Mouse (Mus musculus) limb, embryonic 15.5 days (tissue): ENCODE measurements around the gene Mxd3. TPM values are rescaled to one million over a fixed set of nuclear protein-coding genes. Genes with fewer than 3 reads are reported as not detected.

Source experiments
- ATAC-seq: fragments of 200-750 bp; cut with Nextera tagmentation; 2 replicates; pipeline ENCODE4 v1.8.0; 2017; ENCODE audit warnings: low read depth, moderate TSS enrichment; ENCODE audit not compliant: insufficient number of reproducible peaks, low FRiP score, low TSS enrichment
- H3K27ac ChIP-seq: fragments of 300-500 bp; sonication (generic); 2 replicates; pipeline ENCODE4 v1.5.1; 2015; ENCODE audit warnings: moderate library complexity, mild to moderate bottlenecking, inconsistent platforms
- H3K27me3 ChIP-seq: fragments of 300-500 bp; sonication (generic); 2 replicates; pipeline ENCODE4 v1.6.1; 2015; ENCODE audit warnings: inconsistent platforms
- H3K36me3 ChIP-seq: fragments of 300-500 bp; sonication (generic); 2 replicates; pipeline ENCODE4 v1.6.1; 2015; ENCODE audit warnings: inconsistent platforms
- H3K4me1 ChIP-seq: fragments of 300-500 bp; sonication (generic); 2 replicates; pipeline ENCODE4 v1.6.1; 2015; ENCODE audit warnings: inconsistent platforms
- H3K4me2 ChIP-seq: fragments of 300-500 bp; sonication (generic); 2 replicates; pipeline ENCODE4 v1.6.1; 2015; ENCODE audit warnings: mild to moderate bottlenecking, inconsistent platforms
- H3K4me3 ChIP-seq: fragments of 300-500 bp; sonication (generic); 2 replicates; pipeline ENCODE4 v1.5.1; 2015; ENCODE audit warnings: mild to moderate bottlenecking, inconsistent platforms
- H3K9ac ChIP-seq: fragments of 300-500 bp; sonication (generic); 2 replicates; pipeline ENCODE4 v1.6.1; 2015; ENCODE audit warnings: inconsistent platforms
- H3K9me3 ChIP-seq: fragments of 300-500 bp; sonication (generic); 2 replicates; pipeline ENCODE4 v1.6.1; 2016; ENCODE audit warnings: inconsistent platforms
- WGBS: fragments of 180-500 bp; shearing (Covaris S2); methylation state at CpG from one replicate; pipeline ENCODE4 v1.1.7; 2015; 5-methylcytosine and 5-hydroxymethylcytosine counted together
- polyA plus RNA-seq: library from polyadenylated mRNA; unstranded; fragments of >200 nt; fragmentation: Nextera tagmentation; extraction: Ambion mirVana; gene quantifications from 2 replicates; pipeline ENCODE4 v1.2.1, GENCODE M21; 2015

Mxd3 gene
- polyA plus RNA-seq, 1 experiment from 2014 or later = 43.8 TPM

GRCm38 (mm10) chr13:55313051-55313450 is 16.6 kb downstream of the Mxd3 start:
- Histone ChIP-seq H3K4me2 (no peak overlapping the region), H3K36me3 (peaks cover 82% of the 10 kb centered on the region), H3K27me3 (no peaks in the 10 kb centered on the region), H3K4me1 (no peaks in the 10 kb centered on the region), H3K9ac (no peak overlapping the region), H3K27ac (peak overlapping the region; percentile 18; the same call in 1 of the 2 replicates), H3K9me3 (no peaks in the 10 kb centered on the region), H3K4me3 (no peak overlapping the region)
- ATAC-seq = no peak
- 90% methylated on average over 9 of the region's 9 CpGs for WGBS

GRCm38 (mm10) chr13:55312028-55312630 is 17.5 kb downstream of the Mxd3 start:
- H3K9me3 ChIP-seq = no peaks in the 10 kb centered on the region
- peaks cover 86% of the 10 kb centered on the region for H3K36me3 ChIP-seq
- no peaks in the 10 kb centered on the region for H3K4me1 ChIP-seq
- H3K27me3 ChIP-seq = no peaks in the 10 kb centered on the region
- no peak overlapping the region for H3K27ac ChIP-seq
- H3K4me2 ChIP-seq = no peak overlapping the region
- ATAC-seq = no peak
- H3K4me3 ChIP-seq = no peak overlapping the region
- no peak overlapping the region for H3K9ac ChIP-seq
- WGBS = 90% methylated on average over 8 of the region's 8 CpGs

GRCm38 (mm10) chr13:55300913-55301312 is 28.7 kb downstream of the Mxd3 start:
- H3K9ac ChIP-seq = no peak overlapping the region
- H3K27ac ChIP-seq = no peak overlapping the region
- no peaks in the 10 kb centered on the region for H3K9me3 ChIP-seq
- H3K4me3 ChIP-seq = no peak overlapping the region
- no peak for ATAC-seq
- no peaks in the 10 kb centered on the region for H3K27me3 ChIP-seq
- H3K4me2 ChIP-seq = no peak overlapping the region
- no peaks in the 10 kb centered on the region for H3K4me1 ChIP-seq
- 86% methylated on average over 5 of the region's 5 CpGs for WGBS
- H3K36me3 ChIP-seq = peaks cover 81% of the 10 kb centered on the region

DNA sequence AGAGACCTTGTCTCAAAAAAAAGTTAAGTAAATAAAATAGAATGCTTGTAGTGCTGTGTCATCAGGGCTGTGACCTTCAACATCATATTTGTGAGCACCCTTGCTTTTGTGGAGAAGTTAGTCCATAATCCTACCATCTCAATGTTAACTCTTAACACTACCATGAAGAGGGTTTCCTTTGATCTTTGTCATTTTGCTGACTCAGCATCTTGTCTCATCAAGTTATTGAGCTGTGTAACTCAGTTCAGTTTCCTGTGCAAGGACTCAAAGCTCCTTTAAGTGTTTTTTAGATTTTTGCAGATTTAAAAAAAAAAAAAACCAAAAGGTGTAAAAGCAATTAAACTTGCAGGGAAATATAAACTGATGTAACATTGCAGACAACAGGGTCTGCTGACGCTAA is 32.9 kb downstream of the Mxd3 start:
- 81% methylated on average over 1 of the region's 1 CpGs for WGBS
- no peak overlapping the region for H3K27ac ChIP-seq

DNA sequence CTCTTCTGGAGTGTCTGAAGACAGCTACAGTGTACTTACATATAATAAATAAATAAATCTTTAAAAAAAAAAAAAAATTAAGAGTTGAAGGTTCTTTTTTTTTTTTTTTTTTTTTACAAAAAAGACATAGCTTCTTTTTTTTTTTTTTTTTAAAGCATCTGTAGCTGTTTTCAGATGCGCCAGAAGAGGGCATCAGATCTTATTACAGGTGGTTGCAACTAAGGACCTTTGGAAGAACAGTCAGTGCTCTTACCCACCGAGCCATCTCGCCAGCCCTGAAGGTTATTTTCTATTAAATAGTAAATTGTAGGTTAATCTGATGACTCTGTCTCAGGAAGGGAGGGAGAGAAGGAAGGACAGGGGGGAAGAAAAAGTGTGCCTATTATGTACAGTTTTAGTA is 40.8 kb downstream of the Mxd3 start:
- peaks cover 65% of the 10 kb centered on the region for H3K36me3 ChIP-seq
- no peak overlapping the region for H3K27ac ChIP-seq
- no peak overlapping the region for H3K4me2 ChIP-seq
- no peaks in the 10 kb centered on the region for H3K9me3 ChIP-seq
- H3K27me3 ChIP-seq = no peaks in the 10 kb centered on the region
- no peak overlapping the region for H3K9ac ChIP-seq
- H3K4me1 ChIP-seq = no peaks in the 10 kb centered on the region
- H3K4me3 ChIP-seq = no peak overlapping the region
- ATAC-seq = no peak
- WGBS = 81% methylated on average over 3 of the region's 3 CpGs

More for the DNA sequence above, 32.9 kb downstream of the Mxd3 start:
- Histone ChIP-seq H3K27me3 (no peaks in the 10 kb centered on the region), H3K4me3 (no peak overlapping the region), H3K9me3 (no peaks in the 10 kb centered on the region), H3K36me3 (peaks cover 77% of the 10 kb centered on the region), H3K4me1 (no peaks in the 10 kb centered on the region), H3K4me2 (no peak overlapping the region), H3K9ac (no peak overlapping the region)
- ATAC-seq = no peak

- 91% methylated on average over 5 of the region's 5 CpGs for WGBS
- H3K4me2 ChIP-seq = no peak overlapping the region
- no peaks in the 10 kb centered on the region for H3K27me3 ChIP-seq
- peaks cover 51% of the 10 kb centered on the region for H3K36me3 ChIP-seq
- ATAC-seq = no peak
- no peak overlapping the region for H3K9ac ChIP-seq
- no peaks in the 10 kb centered on the region for H3K4me1 ChIP-seq
- no peak overlapping the region for H3K27ac ChIP-seq
- H3K9me3 ChIP-seq = no peaks in the 10 kb centered on the region
- no peak overlapping the region for H3K4me3 ChIP-seq
Measured at GRCm38 (mm10) chr13:55277646-55278045, 52.0 kb downstream of the Mxd3 start.

DNA sequence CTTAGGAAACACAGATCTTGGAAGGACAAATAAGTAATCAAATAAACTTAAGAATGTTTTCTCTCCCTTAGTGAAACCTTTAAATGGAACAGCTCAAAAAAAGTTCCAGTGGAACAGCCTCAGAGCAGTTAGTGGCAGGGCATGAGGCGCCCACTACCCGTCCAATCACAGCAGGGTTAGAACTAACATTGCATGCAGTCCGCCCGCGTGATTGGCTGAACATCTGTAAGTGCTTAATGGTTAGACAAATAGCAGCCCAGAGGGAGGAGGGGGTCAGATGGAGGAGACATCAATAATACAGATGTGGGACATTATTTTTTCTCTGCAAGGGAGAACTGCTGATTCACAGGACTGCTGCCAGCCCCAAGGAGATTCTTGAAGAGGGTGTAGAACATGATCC is 52.4 kb downstream of the Mxd3 start:
- Histone ChIP-seq H3K27ac (no peak overlapping the region), H3K4me3 (no peak overlapping the region), H3K27me3 (no peaks in the 10 kb centered on the region), H3K4me1 (no peaks in the 10 kb centered on the region), H3K9ac (no peak overlapping the region), H3K9me3 (no peaks in the 10 kb centered on the region), H3K4me2 (no peak overlapping the region), H3K36me3 (peaks cover 49% of the 10 kb centered on the region)
- ATAC-seq = no peak
- WGBS = 80% methylated on average over 5 of the region's 5 CpGs

Other genes starting within 250 kb of the Mxd3 start
- 24.5 and 25.3 TPM in 2 replicates for gene Uimc1, start 229.5 kb downstream of the Mxd3 start, polyA plus RNA-seq
- gene Zfp346, start 224.5 kb downstream of the Mxd3 start, polyA plus RNA-seq = 22.2 and 26.0 TPM in 2 replicates
- gene Gm17617, start 196.3 kb downstream of the Mxd3 start, polyA plus RNA-seq = not detected in 2 replicates
- gene Fgfr4, start 177.2 kb downstream of the Mxd3 start, polyA plus RNA-seq = 8.2 and 14.2 TPM in 2 replicates
- 52.4 and 55.8 TPM in 2 replicates for gene Nsd1, start 120.0 kb downstream of the Mxd3 start, polyA plus RNA-seq
- 427 and 446 TPM in 2 replicates for gene Prelid1, start 9.3 kb downstream of the Mxd3 start, polyA plus RNA-seq
- gene Rab24, start 7.9 kb downstream of the Mxd3 start, polyA plus RNA-seq = 110 and 119 TPM in 2 replicates
- 104 and 109 TPM in 2 replicates for gene Lman2, start 33.0 kb upstream of the Mxd3 start, polyA plus RNA-seq
- 1.4 and 2.4 TPM in 2 replicates for gene Rgs14, start 39.9 kb upstream of the Mxd3 start, polyA plus RNA-seq
- 0.20 TPM in 1 of 2 replicates, not detected in the other for gene Slc34a1, start 68.4 kb upstream of the Mxd3 start, polyA plus RNA-seq
- not detected in 2 replicates for gene Pfn3, start 85.4 kb upstream of the Mxd3 start, polyA plus RNA-seq
- gene F12, start 97.0 kb upstream of the Mxd3 start, polyA plus RNA-seq = 0.17 TPM in 1 of 2 replicates, not detected in the other
- 34.3 and 39.0 TPM in 2 replicates for gene Grk6, start 115.2 kb upstream of the Mxd3 start, polyA plus RNA-seq
- gene Prr7, start 134.4 kb upstream of the Mxd3 start, polyA plus RNA-seq = 0.38 and 1.2 TPM in 2 replicates
- 162 and 172 TPM in 2 replicates for gene Dbn1, start 158.3 kb upstream of the Mxd3 start, polyA plus RNA-seq
- 147 and 213 TPM in 2 replicates for gene Pdlim7, start 183.9 kb upstream of the Mxd3 start, polyA plus RNA-seq
- 4.7 and 5.7 TPM in 2 replicates for gene Dok3, start 199.5 kb upstream of the Mxd3 start, polyA plus RNA-seq
- gene Ddx41, start 206.8 kb upstream of the Mxd3 start, polyA plus RNA-seq = 56.1 and 56.7 TPM in 2 replicates
- 34.8 and 35.4 TPM in 2 replicates for gene Fam193b, start 241.3 kb upstream of the Mxd3 start, polyA plus RNA-seq
- gene Tmed9, start 243.9 kb upstream of the Mxd3 start, polyA plus RNA-seq = 214 and 263 TPM in 2 replicates